Mouse (Mus musculus) limb, embryonic 11.5 days (tissue): ENCODE measurements around the gene Zfp69. TPM values are rescaled to one million over a fixed set of nuclear protein-coding genes. Genes with fewer than 3 reads are reported as not detected.

Source experiments
- microRNA-seq: library from miRNA; unstranded; fragments of <30 nt; microRNA quantifications from one replicate; pipeline ENCODE4, GENCODE M21; 2016
- polyA plus RNA-seq: library from polyadenylated mRNA; unstranded; fragments of >200 nt; fragmentation: Nextera tagmentation; extraction: Ambion mirVana; gene quantifications from 2 replicates; pipeline ENCODE4 v1.2.1, GENCODE M21; 2014

Gene Zfp69
- polyA plus RNA-seq, 1 experiment from 2014 or later, result 11.6 TPM

Small RNA genes lying within 50 kb of the gene (microRNA-seq; reads per million reads assigned to microRNA genes)
- gene Mir7015, result not detected

Other genes with a start within 250 kb of the Zfp69 start
- 5.1 and 6.1 TPM in 2 replicates for gene Kcnq4, start 203.1 kb downstream of the Zfp69 start, polyA plus RNA-seq
- 130 and 133 TPM in 2 replicates for gene Nfyc, start 120.1 kb downstream of the Zfp69 start, polyA plus RNA-seq
- 0.34 and 0.51 TPM in 2 replicates for gene Rims3, start 96.9 kb downstream of the Zfp69 start, polyA plus RNA-seq
- 34.4 and 37.5 TPM in 2 replicates for gene Exo5, start 26.7 kb downstream of the Zfp69 start, polyA plus RNA-seq
- 14.3 and 16.0 TPM in 2 replicates for gene Smap2, start 65.5 kb upstream of the Zfp69 start, polyA plus RNA-seq
- gene Col9a2, start 87.7 kb upstream of the Zfp69 start, polyA plus RNA-seq, result 16.7 and 20.0 TPM in 2 replicates
- 17.8 and 21.3 TPM in 2 replicates for gene Zmpste24, start 146.5 kb upstream of the Zfp69 start, polyA plus RNA-seq
- not detected in 2 replicates for gene Tmco2, start 157.5 kb upstream of the Zfp69 start, polyA plus RNA-seq